Mouse (Mus musculus) G1E (cell line): ENCODE measurements around the gene Slc25a47.

Source experiments
- CTCF ChIP-seq: IDR thresholded peaks from 2 replicates; pipeline ENCODE4 v1.5.1; 2012; ENCODE audit warnings: low read depth, low read length, inconsistent platforms, mixed read lengths
- GATA1 ChIP-seq: IDR thresholded peaks from 2 replicates; pipeline ENCODE4 v1.6.1; 2012; ENCODE audit warnings: borderline replicate concordance, low read length, inconsistent platforms, mixed read lengths
- GATA2 ChIP-seq: IDR thresholded peaks from 2 replicates; pipeline ENCODE4 v1.6.1; 2012; ENCODE audit warnings: low read depth, low read length, inconsistent platforms, borderline replicate concordance
- POLR2AphosphoS5 ChIP-seq: IDR thresholded peaks from 2 replicates; pipeline ENCODE4 v1.6.1; 2012; ENCODE audit warnings: low read depth, low read length, inconsistent platforms; ENCODE audit not compliant: insufficient replicate concordance

- TF ChIP-seq CTCF: no peak
- TF ChIP-seq GATA1: no peak
- TF ChIP-seq POLR2AphosphoS5: no peak
- TF ChIP-seq GATA2: no peak
Measured at GRCm38 (mm10) chr12:108894432-108894816, 58.6 kb downstream of the Slc25a47 start.
